Mouse (Mus musculus): ENCODE measurements around the gene Higd1c. TPM values are rescaled to one million over a fixed set of nuclear protein-coding genes. Genes with fewer than 3 reads are reported as not detected.

Gene Higd1c
- total and polyA plus RNA-seq, 2 experiments from 2014 or later, result not detected

DNA sequence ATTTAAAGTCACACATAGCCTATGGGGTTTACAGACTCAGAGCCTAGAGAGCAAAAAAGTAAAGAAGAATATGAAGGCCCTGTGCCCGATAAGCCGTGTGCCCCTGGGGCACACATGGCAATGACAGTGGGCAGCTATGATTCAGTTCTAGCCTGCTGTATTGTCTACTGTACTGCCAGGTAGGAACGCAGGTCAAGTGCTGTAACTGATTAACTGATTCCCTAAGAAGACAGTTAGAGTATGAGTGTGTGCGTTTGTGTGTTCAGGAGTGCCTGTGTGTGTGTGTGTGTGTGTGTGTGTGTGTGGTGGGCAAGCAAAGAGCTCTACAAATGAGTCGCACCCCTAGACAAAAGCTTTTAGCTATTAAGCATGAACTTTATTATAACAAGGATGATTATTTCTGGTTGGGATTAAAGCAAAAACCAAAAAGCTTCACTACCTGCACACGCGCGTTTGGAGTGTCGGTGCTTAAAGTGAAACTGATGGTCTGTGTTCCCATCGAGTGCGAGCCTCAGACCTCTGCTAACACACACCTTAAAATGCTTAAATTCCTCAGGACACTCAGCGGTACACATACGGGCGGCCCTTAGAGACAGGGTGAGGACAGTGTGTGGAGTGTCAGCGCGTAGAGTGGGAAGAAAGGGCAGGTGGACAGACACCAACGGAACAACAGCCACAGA is 23.3 kb downstream of the Higd1c start:
- H3K4me2 ChIP-seq (ENCODE audit: low read depth, low read length), result no peak overlapping the region
- TF ChIP-seq CTCF (IDR thresholded peaks at IDR 0.05; ENCODE audit: low read depth), result no peak
- no peak for TF ChIP-seq EP300 (IDR thresholded peaks at IDR 0.05; ENCODE audit: low read depth)
- H3K27me3 ChIP-seq (ENCODE audit: control insufficient read depth, insufficient read depth, low read length), result 0 out of 2 replicates have a peak, but pooled peaks cover 2% of the 10 kb centered on the region
- peaks cover 8% of the 10 kb centered on the region for H3K4me1 ChIP-seq (ENCODE audit: control insufficient read depth, insufficient read depth)
- H3K9me3 ChIP-seq (replicated peaks; ENCODE audit: control insufficient read depth, low read length), result no peaks in the 10 kb centered on the region
- no peak overlapping the region for H3K4me3 ChIP-seq (ENCODE audit: low read depth, low read length)
- H3K9ac ChIP-seq (replicated peaks; ENCODE audit: low read depth, low read length), result no peak overlapping the region
- DNase-seq (ENCODE audit: low spot score) (no peak), ATAC-seq (ENCODE audit: insufficient read depth, low read depth) (no peak)
- H3K27ac ChIP-seq (ENCODE audit: low read depth), result no peak overlapping the region
- no peaks in the 10 kb centered on the region for H3K36me3 ChIP-seq (replicated peaks; ENCODE audit: control insufficient read depth, insufficient read depth, low read length)
- 93% methylated on average over 17 of the region's 17 CpGs for WGBS

DNA sequence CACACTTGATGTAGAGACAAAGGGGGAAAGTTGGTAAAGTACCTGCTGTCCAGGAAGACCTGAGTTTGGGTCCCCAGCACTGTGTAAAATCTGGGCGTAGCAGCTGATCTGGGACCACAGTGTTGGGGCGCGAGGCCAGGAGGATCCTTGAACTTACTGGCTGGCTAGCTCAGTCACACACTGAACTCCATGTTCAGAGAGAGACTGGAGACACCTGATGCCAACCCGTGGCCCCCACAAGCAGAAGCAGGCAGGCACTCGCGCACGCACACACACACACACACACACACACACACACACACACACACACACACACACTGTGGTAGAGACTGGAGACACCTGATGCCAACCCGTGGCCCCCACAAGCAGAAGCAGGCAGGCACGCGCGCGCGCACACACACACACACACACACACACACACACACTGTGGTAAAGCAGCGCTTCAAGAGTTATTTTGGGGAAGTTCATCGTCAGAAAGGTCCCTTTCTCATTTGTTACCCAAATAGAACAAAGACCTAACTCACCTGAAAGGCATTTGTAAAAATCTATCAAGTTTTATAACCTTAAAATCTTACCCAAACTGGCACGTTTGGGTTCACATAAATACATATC is 24.0 kb downstream of the Higd1c start:
- Histone ChIP-seq H3K4me2 (ENCODE audit: low read depth, low read length) (no peak overlapping the region), H3K4me3 (ENCODE audit: low read depth, low read length) (no peak overlapping the region), H3K9me3 (replicated peaks; ENCODE audit: control insufficient read depth, low read length) (no peaks in the 10 kb centered on the region), H3K27me3 (ENCODE audit: control insufficient read depth, insufficient read depth, low read length) (no peaks in the 10 kb centered on the region), H3K9ac (replicated peaks; ENCODE audit: low read depth, low read length) (no peak overlapping the region), H3K4me1 (ENCODE audit: control insufficient read depth, insufficient read depth) (peaks cover 8% of the 10 kb centered on the region), H3K36me3 (replicated peaks; ENCODE audit: control insufficient read depth, insufficient read depth, low read length) (peaks cover 4% of the 10 kb centered on the region; the same call in 1 of the 2 replicates), H3K27ac (ENCODE audit: low read depth) (no peak overlapping the region)
- no peak for TF ChIP-seq EP300 (IDR thresholded peaks at IDR 0.05; ENCODE audit: low read depth)
- no peak for TF ChIP-seq CTCF (IDR thresholded peaks at IDR 0.05; ENCODE audit: low read depth)
- no peak for DNase-seq (ENCODE audit: low spot score)
- WGBS, result 86% methylated on average over 16 of the region's 16 CpGs
- ATAC-seq (ENCODE audit: insufficient read depth, low read depth), result no peak

DNA sequence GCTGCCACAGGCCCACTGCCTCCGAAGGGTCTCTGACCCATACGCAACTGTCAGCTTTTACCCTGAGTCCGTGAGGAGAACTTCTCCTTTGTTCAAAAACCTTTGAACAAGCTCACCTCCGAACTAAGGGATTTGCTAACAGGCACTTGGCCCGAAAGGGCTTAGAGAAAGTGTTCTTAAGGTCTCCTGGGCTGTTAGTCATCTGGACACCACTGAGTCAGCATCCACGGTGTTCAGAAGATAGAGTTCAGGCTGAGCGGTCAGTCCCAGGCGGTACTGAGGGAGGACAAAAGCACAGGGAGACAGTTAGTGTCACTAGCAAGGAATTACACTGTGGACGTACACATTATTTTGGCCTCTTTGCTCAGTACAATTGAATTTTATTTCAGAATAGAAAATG is 24.5 kb downstream of the Higd1c start:
- TF ChIP-seq EP300 (IDR thresholded peaks at IDR 0.05; ENCODE audit: low read depth), result no peak
- no peak for TF ChIP-seq CTCF (IDR thresholded peaks at IDR 0.05; ENCODE audit: low read depth)
- ATAC-seq (ENCODE audit: insufficient read depth, low read depth) (no peak), DNase-seq (ENCODE audit: low spot score) (no peak)
- Histone ChIP-seq H3K9ac (replicated peaks; ENCODE audit: low read depth, low read length) (no peak overlapping the region), H3K4me1 (ENCODE audit: control insufficient read depth, insufficient read depth) (peaks cover 8% of the 10 kb centered on the region), H3K4me2 (ENCODE audit: low read depth, low read length) (no peak overlapping the region), H3K36me3 (replicated peaks; ENCODE audit: control insufficient read depth, insufficient read depth, low read length) (peaks cover 10% of the 10 kb centered on the region; the same call in 1 of the 2 replicates), H3K27ac (ENCODE audit: low read depth) (no peak overlapping the region), H3K4me3 (ENCODE audit: low read depth, low read length) (no peak overlapping the region), H3K27me3 (ENCODE audit: control insufficient read depth, insufficient read depth, low read length) (no peaks in the 10 kb centered on the region), H3K9me3 (replicated peaks; ENCODE audit: control insufficient read depth, low read length) (no peaks in the 10 kb centered on the region)
- WGBS, result 77% methylated on average over 9 of the region's 9 CpGs

DNA sequence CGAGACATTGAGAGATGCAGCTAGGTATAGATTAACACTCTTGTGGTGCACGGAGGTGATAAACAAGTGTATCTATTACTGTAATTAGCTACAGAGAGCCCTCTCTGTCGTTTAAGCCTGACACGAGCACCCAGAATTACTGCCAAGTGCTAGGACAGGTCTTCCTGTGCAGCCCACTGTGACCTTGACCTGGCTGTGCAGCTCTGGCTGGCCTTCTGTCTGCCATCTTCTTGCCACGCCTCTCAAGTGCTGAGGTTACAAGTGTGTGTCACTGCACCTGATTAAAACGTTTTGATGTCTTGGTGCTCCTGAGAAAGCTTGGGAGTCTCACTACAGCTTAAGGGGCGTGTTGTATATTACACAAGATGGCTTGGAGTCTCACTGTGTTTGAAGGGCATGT is 26.7 kb downstream of the Higd1c start:
- WGBS, result 50% methylated on average over 7 of the region's 7 CpGs
- no peak for DNase-seq (ENCODE audit: low spot score)
- Histone ChIP-seq H3K27me3 (ENCODE audit: control insufficient read depth, insufficient read depth, low read length) (no peaks in the 10 kb centered on the region), H3K36me3 (replicated peaks; ENCODE audit: control insufficient read depth, insufficient read depth, low read length) (peaks cover 30% of the 10 kb centered on the region; the same call in 1 of the 2 replicates), H3K27ac (ENCODE audit: low read depth) (no peak overlapping the region), H3K4me3 (ENCODE audit: low read depth, low read length) (no peak overlapping the region), H3K9me3 (replicated peaks; ENCODE audit: control insufficient read depth, low read length) (no peaks in the 10 kb centered on the region), H3K4me1 (ENCODE audit: control insufficient read depth, insufficient read depth) (peaks cover 8% of the 10 kb centered on the region), H3K9ac (replicated peaks; ENCODE audit: low read depth, low read length) (no peak overlapping the region), H3K4me2 (ENCODE audit: low read depth, low read length) (no peak overlapping the region)
- no peak for TF ChIP-seq EP300 (IDR thresholded peaks at IDR 0.05; ENCODE audit: low read depth)
- TF ChIP-seq CTCF (IDR thresholded peaks at IDR 0.05; ENCODE audit: low read depth), result no peak
- ATAC-seq (ENCODE audit: insufficient read depth, low read depth), result no peak

DNA sequence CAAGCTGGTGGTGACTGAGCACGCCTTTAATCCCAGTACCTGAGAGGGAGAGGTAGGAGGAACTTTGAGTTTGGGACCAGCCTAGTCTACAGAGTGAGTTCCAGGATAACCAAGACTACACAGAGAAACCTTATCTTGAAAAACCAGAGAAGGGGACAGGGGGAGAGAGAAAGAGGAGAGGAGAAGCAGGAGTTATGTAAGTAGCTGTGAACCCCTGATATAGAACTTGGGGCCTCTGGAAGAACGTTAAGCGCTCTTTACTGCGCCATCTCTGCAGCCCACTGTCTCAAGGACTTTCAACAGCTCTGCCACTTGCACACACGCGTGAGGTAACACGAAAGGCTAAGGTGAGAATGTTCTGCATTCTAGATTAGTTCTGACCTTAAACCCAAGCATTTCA is 27.3 kb downstream of the Higd1c start:
- Histone ChIP-seq H3K4me2 (ENCODE audit: low read depth, low read length) (no peak overlapping the region), H3K36me3 (replicated peaks; ENCODE audit: control insufficient read depth, insufficient read depth, low read length) (peaks cover 36% of the 10 kb centered on the region; the same call in 1 of the 2 replicates), H3K4me1 (ENCODE audit: control insufficient read depth, insufficient read depth) (peaks cover 8% of the 10 kb centered on the region), H3K9me3 (replicated peaks; ENCODE audit: control insufficient read depth, low read length) (no peaks in the 10 kb centered on the region), H3K4me3 (ENCODE audit: low read depth, low read length) (no peak overlapping the region), H3K9ac (replicated peaks; ENCODE audit: low read depth, low read length) (no peak overlapping the region), H3K27me3 (ENCODE audit: control insufficient read depth, insufficient read depth, low read length) (no peaks in the 10 kb centered on the region), H3K27ac (ENCODE audit: low read depth) (no peak overlapping the region)
- 84% methylated on average over 7 of the region's 7 CpGs for WGBS
- no peak for TF ChIP-seq EP300 (IDR thresholded peaks at IDR 0.05; ENCODE audit: low read depth)
- TF ChIP-seq CTCF (IDR thresholded peaks at IDR 0.05; ENCODE audit: low read depth), result no peak
- ATAC-seq (ENCODE audit: insufficient read depth, low read depth) (no peak), DNase-seq (ENCODE audit: low spot score) (no peak)
